15 mouse cellular contexts compared by ENCODE assay signal in genomic region chr11:115292631-115293375, GRCm38 (mm10). TPM values are rescaled to one million over a fixed set of nuclear protein-coding genes. Genes with fewer than 3 reads are reported as not detected.
DNase-seq lines count a peak whose midpoint lies in the region; ATAC-seq and TF ChIP-seq lines count a peak whose summit lies in the region.
"Had no signal": no experiment of that assay in that cellular context is flagged by ENCODE, and none has a peak within 500 bp of the region (broad histone marks: within the 10 kb centered on the region; RNA-seq: fewer than 3 reads in every experiment).

No protein-coding gene starts in this region.

- ATAC-seq in lung, embryonic 16.5 days (ENCODE audit: low read depth), result no peak
- ATAC-seq in stomach, postnatal 0 days (ENCODE audit: low FRiP score, low TSS enrichment), result peak; percentile 17; the same call in 1 of the 2 replicates
- no peak for ATAC-seq in CD4-positive, CD25-positive, alpha-beta regulatory T cell, adult 4 months

- peaks cover 16% of the 10 kb centered on the region for H3K4me1 ChIP-seq in lung, embryonic 16.5 days (replicated peaks; ENCODE audit: control insufficient read depth, insufficient read depth, low read length)
- H3K4me1 ChIP-seq in stomach, postnatal 0 days (replicated peaks; ENCODE audit: control insufficient read depth, insufficient read depth), result peaks cover 6% of the 10 kb centered on the region

- TF ChIP-seq EP300 in stomach, postnatal 0 days (optimal IDR thresholded peaks at IDR 0.05), result no peak

- WGBS in lung, embryonic 16.5 days, result 41% methylated on average over 14 of the region's 14 CpGs
- WGBS in stomach, postnatal 0 days, result 43% methylated on average over 14 of the region's 14 CpGs

- H3K9ac ChIP-seq in lung, embryonic 16.5 days (ENCODE audit: low read length), result no peak overlapping the region
- H3K9ac ChIP-seq in stomach, postnatal 0 days (ENCODE audit: low read length), result no peak overlapping the region

- peak overlapping the region; percentile 24 for H3K27ac ChIP-seq in lung, embryonic 16.5 days (ENCODE audit: low read length)
- peak overlapping the region; percentile 65 for H3K27ac ChIP-seq in stomach, postnatal 0 days (replicated peaks)
- H3K27ac ChIP-seq: limb, embryonic 10.5 days had no signal

- no peak overlapping the region for H3K4me3 ChIP-seq in lung, embryonic 16.5 days (ENCODE audit: low read length)
- no peak overlapping the region for H3K4me3 ChIP-seq in stomach, postnatal 0 days (ENCODE audit: low read depth, low read length)
- H3K4me3 ChIP-seq: limb, embryonic 10.5 days had no signal

- DNase-seq in adrenal gland, adult 2 months, result peak; percentile 68
- no peak for DNase-seq in adrenal gland, adult 8-10 months
- no peak for DNase-seq in lung, adult 18-20 months
- peak; percentile 46 for DNase-seq in liver
- DNase-seq in stomach, postnatal 0 days (ENCODE audit: low spot score), result peak; percentile 66
- no peak for DNase-seq in cerebellum, adult 11-12 months
- DNase-seq: cerebellum, postnatal 10 days had no signal

- H3K36me3 ChIP-seq in lung, embryonic 16.5 days (ENCODE audit: control insufficient read depth, insufficient read depth, low read length), result no peaks in the 10 kb centered on the region
- no peaks in the 10 kb centered on the region for H3K36me3 ChIP-seq in stomach, postnatal 0 days (ENCODE audit: control insufficient read depth, insufficient read depth, low read length)
- H3K36me3 ChIP-seq: limb, embryonic 10.5 days had no signal

- peaks cover 14% of the 10 kb centered on the region for H3K27me3 ChIP-seq in lung, embryonic 16.5 days (ENCODE audit: control insufficient read depth, insufficient read depth, low read depth, low read length)
- no peaks in the 10 kb centered on the region for H3K27me3 ChIP-seq in stomach, postnatal 0 days (ENCODE audit: control insufficient read depth, insufficient read depth, low read length)

- H3K4me2 ChIP-seq in lung, embryonic 16.5 days (ENCODE audit: low read depth, low read length), result no peak overlapping the region
- no peak overlapping the region for H3K4me2 ChIP-seq in stomach, postnatal 0 days (replicated peaks; ENCODE audit: low read depth)

- TF ChIP-seq CTCF in stomach, postnatal 0 days (IDR thresholded peaks at IDR 0.05; ENCODE audit: low read depth), result no peak

- no peaks in the 10 kb centered on the region for H3K9me3 ChIP-seq in lung, embryonic 16.5 days (ENCODE audit: control insufficient read depth, low read length)
- H3K9me3 ChIP-seq in stomach, postnatal 0 days (ENCODE audit: control insufficient read depth, low read length), result no peaks in the 10 kb centered on the region
- H3K9me3 ChIP-seq: limb, embryonic 10.5 days had no signal

RNA-seq across cellular contexts. Expression of gene Fads6, which starts 4.7 kb away (rescaled TPM):
- total RNA-seq in adrenal gland, adult 2 months (2021), result 10 to 100 TPM; 56.7 to 76.5 TPM
- 87.7 and 93.1 TPM in 2 replicates for polyA plus RNA-seq in adrenal gland, adult 2 months (2012; rRNA removed)
- 100 to 1,000 TPM in 2 of 4 experiments, 10 to 100 TPM in 2; 43.3 to 117 (median 82.2) TPM for total RNA-seq in adrenal gland, adult 8-10 months (2022)
- 0.30 and 0.48 TPM in 2 replicates for polyA plus RNA-seq in lung, embryonic 16.5 days (2015; fragmentation: Nextera tagmentation; extraction: Ambion mirVana)
- 1.3 and 1.5 TPM in 2 replicates for polyA plus RNA-seq in stomach, postnatal 0 days (2015; fragmentation: Nextera tagmentation; extraction: Ambion mirVana)
- polyA plus RNA-seq in CD4-positive, CD25-positive, alpha-beta regulatory T cell, adult 4 months (2017; shearing (Covaris generic)), result 1 to 10 TPM; 1.1 to 1.6 TPM

RNA-seq across cellular contexts. Expression of gene Otop2, which starts 14.2 kb away (rescaled TPM):
- total RNA-seq in adrenal gland, adult 2 months (2021), result not detected
- polyA plus RNA-seq in adrenal gland, adult 2 months (2012; rRNA removed), result 0.12 TPM in 1 of 2 replicates, not detected in the other
- total RNA-seq in adrenal gland, adult 8-10 months (2022), result not detected
- polyA plus RNA-seq in lung, embryonic 16.5 days (2015; fragmentation: Nextera tagmentation; extraction: Ambion mirVana), result 0.09 TPM in 1 of 2 replicates, not detected in the other
- 4.2 and 4.7 TPM in 2 replicates for polyA plus RNA-seq in stomach, postnatal 0 days (2015; fragmentation: Nextera tagmentation; extraction: Ambion mirVana)
- not detected for polyA plus RNA-seq in CD4-positive, CD25-positive, alpha-beta regulatory T cell, adult 4 months (2017; shearing (Covaris generic))
- total RNA-seq: gastrocnemius, postnatal 25 days had no signal
- polyA plus RNA-seq: embryonic facial prominence, embryonic 11.5 days; forebrain, embryonic 11.5 days; heart, embryonic 16.5 days; limb, embryonic 10.5 days; urinary bladder, adult 2 months had no signal

RNA-seq across cellular contexts. Expression of gene Fdxr, which starts 16.0 kb away (rescaled TPM):
- total RNA-seq in adrenal gland, adult 2 months (2021), result 1,000 to 10,000 TPM; 1,196 to 1,476 TPM
- polyA plus RNA-seq in adrenal gland, adult 2 months (2012; rRNA removed), result 2,178 and 2,420 TPM in 2 replicates
- 1,000 to 10,000 TPM; 1,501 to 2,268 (median 1,689) TPM for total RNA-seq in adrenal gland, adult 8-10 months (2022)
- 14.1 and 14.2 TPM in 2 replicates for polyA plus RNA-seq in lung, embryonic 16.5 days (2015; fragmentation: Nextera tagmentation; extraction: Ambion mirVana)
- 6.7 and 7.3 TPM in 2 replicates for polyA plus RNA-seq in stomach, postnatal 0 days (2015; fragmentation: Nextera tagmentation; extraction: Ambion mirVana)
- 10 to 100 TPM; 21.6 to 26.8 TPM for polyA plus RNA-seq in CD4-positive, CD25-positive, alpha-beta regulatory T cell, adult 4 months (2017; shearing (Covaris generic))

RNA-seq across cellular contexts. Expression of gene Grin2c, which starts 25.8 kb away (rescaled TPM):
- 1 to 10 TPM; 2.3 to 9.4 TPM for total RNA-seq in adrenal gland, adult 2 months (2021)
- 13.8 and 25.5 TPM in 2 replicates for polyA plus RNA-seq in adrenal gland, adult 2 months (2012; rRNA removed)
- 10 to 100 TPM in 2 of 4 experiments, 1 to 10 TPM in 2; 2.2 to 32.8 (median 13.6) TPM for total RNA-seq in adrenal gland, adult 8-10 months (2022)
- 0.06 TPM in 1 of 2 replicates, not detected in the other for polyA plus RNA-seq in lung, embryonic 16.5 days (2015; fragmentation: Nextera tagmentation; extraction: Ambion mirVana)
- polyA plus RNA-seq in stomach, postnatal 0 days (2015; fragmentation: Nextera tagmentation; extraction: Ambion mirVana), result not detected in 2 replicates
- not detected for polyA plus RNA-seq in CD4-positive, CD25-positive, alpha-beta regulatory T cell, adult 4 months (2017; shearing (Covaris generic))
- polyA plus RNA-seq: forebrain, embryonic 11.5 days had no signal

RNA-seq across cellular contexts. Expression of gene Ush1g, which starts 29.0 kb away (rescaled TPM):
- under 1 TPM; 0.49 to 0.69 TPM for total RNA-seq in adrenal gland, adult 2 months (2021)
- 0.50 and 0.52 TPM in 2 replicates for polyA plus RNA-seq in adrenal gland, adult 2 months (2012; rRNA removed)
- 1 to 10 TPM in 2 of 4 experiments, under 1 TPM in 2; 0.52 to 2.3 (median 1.1) TPM for total RNA-seq in adrenal gland, adult 8-10 months (2022)
- not detected in 2 replicates for polyA plus RNA-seq in lung, embryonic 16.5 days (2015; fragmentation: Nextera tagmentation; extraction: Ambion mirVana)
- 0.34 and 0.36 TPM in 2 replicates for polyA plus RNA-seq in stomach, postnatal 0 days (2015; fragmentation: Nextera tagmentation; extraction: Ambion mirVana)
- polyA plus RNA-seq in CD4-positive, CD25-positive, alpha-beta regulatory T cell, adult 4 months (2017; shearing (Covaris generic)), result not detected
- polyA plus RNA-seq: embryonic facial prominence, embryonic 11.5 days; forebrain, embryonic 11.5 days; limb, embryonic 10.5 days; urinary bladder, adult 2 months had no signal

Comparison
In these comparisons a context has a peak if more than half of its experiments do, and no peak if none do; other contexts are left out.
1. DNase-seq: peak in adrenal gland, adult 2 months (single experiment), liver (single experiment) and stomach, postnatal 0 days (single experiment); none in adrenal gland, adult 8-10 months (single experiment), lung, adult 18-20 months (0 of 2) and cerebellum, adult 11-12 months (single experiment).
2. RNA of gene Fads6, which starts 4.7 kb away (polyA plus RNA-seq): 87.7 to 93.1 TPM in adrenal gland, adult 2 months; 1.1 to 1.6 TPM in CD4-positive, CD25-positive, alpha-beta regulatory T cell, adult 4 months, 1.3 to 1.5 TPM in stomach, postnatal 0 days and 0.30 to 0.48 TPM in lung, embryonic 16.5 days; every median in the first group is over 10 times any median in the second.
3. RNA of gene Fdxr, which starts 16.0 kb away (polyA plus RNA-seq): 2,178 to 2,420 TPM in adrenal gland, adult 2 months; 21.6 to 26.8 TPM in CD4-positive, CD25-positive, alpha-beta regulatory T cell, adult 4 months, 14.1 to 14.2 TPM in lung, embryonic 16.5 days and 6.7 to 7.3 TPM in stomach, postnatal 0 days; every median in the first group is over 10 times any median in the second.